Mouse (Mus musculus) CH12.LX (cell line): Measurements from ENCODE around the gene Il12rb1. TPM values are rescaled to one million over a fixed set of nuclear protein-coding genes. Genes with fewer than 3 reads are reported as not detected.
A peak's percentile ranks its signal among the peaks of the same experiment; 100 is the strongest.

Experiments used
- DNase-seq: peaks from one replicate; pipeline ENCODE4 v3.0.0-alpha.2; 2013; ENCODE audit errors: extremely low read depth
- H3K27ac ChIP-seq: 2 replicates; pipeline ENCODE4 v1.5.1; 2012; ENCODE audit warnings: low read depth, mild to moderate bottlenecking, control low read depth, moderate library complexity; ENCODE audit not compliant: insufficient read depth
- H3K27me3 ChIP-seq: replicated peaks from 2 replicates; pipeline ENCODE3; 2012; ENCODE audit warnings: inconsistent platforms
- H3K36me3 ChIP-seq, 2 experiments: replicated peaks in 1 of 2; 2 replicates each; pipeline versions ENCODE3 to v1.6.1; 2012; ENCODE audit warnings: inconsistent platforms in 1 of 2, low read length in 1 of 2, mild to moderate bottlenecking in 1 of 2, mixed read lengths in 1 of 2, moderate library complexity in 1 of 2; ENCODE audit not compliant: control insufficient read depth in 1 of 2, insufficient read depth in 1 of 2
- H3K4me1 ChIP-seq, 2 experiments: 2 replicates each; pipeline ENCODE4 v1.6.1; 2012; ENCODE audit warnings: inconsistent platforms in 1 of 2, moderate library complexity in 1 of 2; ENCODE audit not compliant: insufficient read depth in 2 of 2, control insufficient read depth in 1 of 2
- H3K4me2 ChIP-seq: 2 replicates; pipeline ENCODE4 v1.6.1; 2012; ENCODE audit warnings: low read depth, mild to moderate bottlenecking, control low read depth; ENCODE audit not compliant: poor library complexity, insufficient read depth, severe bottlenecking
- H3K4me3 ChIP-seq, 3 experiments: fragments of 150-350 bp in 1 of 3; sonication (generic) in 1 of 3; replicated peaks in 1 of 3; 2 replicates each; pipeline versions ENCODE3 to v1.5.1; 2011 to 2012; ENCODE audit warnings: low read depth in 2 of 3, low read length in 2 of 3, mild to moderate bottlenecking in 2 of 3, moderate library complexity in 2 of 3, control low read depth in 1 of 3, improper control_type of control experiment in 1 of 3, inconsistent platforms in 1 of 3, mixed read lengths in 1 of 3; ENCODE audit not compliant: poor library complexity in 1 of 3
- H3K79me2 ChIP-seq: replicated peaks from 2 replicates; pipeline ENCODE4 v1.6.1; 2012; ENCODE audit warnings: mild to moderate bottlenecking, moderate library complexity; ENCODE audit not compliant: control insufficient read depth, poor library complexity, insufficient read depth, severe bottlenecking; ENCODE audit errors: extremely low read depth
- H3K9ac ChIP-seq: 2 replicates; pipeline ENCODE4 v1.6.1; 2012; ENCODE audit warnings: low read depth, mild to moderate bottlenecking, control low read depth, moderate library complexity; ENCODE audit not compliant: insufficient read depth
- H3K9me3 ChIP-seq: replicated peaks from 2 replicates; pipeline ENCODE3; 2012; ENCODE audit warnings: low read length, inconsistent platforms, mixed read lengths
- RAD21 ChIP-seq: IDR thresholded peaks from 2 replicates; pipeline ENCODE4 v1.6.1; 2011; ENCODE audit warnings: low read depth, mild to moderate bottlenecking, low read length, improper control_type of control experiment, moderate library complexity
- SIN3A ChIP-seq: IDR thresholded peaks from 2 replicates; pipeline ENCODE4 v1.6.1; 2012; ENCODE audit warnings: low read length, improper control_type of control experiment, inconsistent platforms
- TCF12 ChIP-seq: IDR thresholded peaks from 2 replicates; pipeline ENCODE4 v1.6.1; 2014; ENCODE audit warnings: low read depth, mild to moderate bottlenecking, inconsistent platforms, low read length, improper control_type of control experiment
- USF2 ChIP-seq: conservative IDR thresholded peaks from 2 replicates; pipeline ENCODE4 v1.6.1; 2011; ENCODE audit warnings: low read depth, low read length, improper control_type of control experiment
- dilution Hi-C: fragments of 300-500 bp; cut with MboI; formaldehyde crosslinking; loops from 2 replicates; pipeline ENCODE4 v1.14.3; 2020; ENCODE audit warnings: low sequenced_read_pairs; ENCODE audit not compliant: extremely low pct_unique_long_range_greater_than_20kb, extremely low pct_ligation_motif_present
- in situ Hi-C: fragments of 300-500 bp; cut with MboI; formaldehyde crosslinking; loops from 3 replicates; pipeline ENCODE4 v1.14.3; 2019; ENCODE audit warnings: low sequenced_read_pairs, low pct_ligation_motif_present, low pct_unique_long_range_greater_than_20kb, mixed read lengths
- polyA plus RNA-seq: library from polyadenylated mRNA; unstranded; fragments of >175 nt; gene quantifications from 2 replicates; pipeline ENCODE4 v1.2.1, GENCODE M21; 2012; ENCODE audit warnings: low read depth; ENCODE audit not compliant: insufficient read length
- total RNA-seq, 2 experiments: library from RNA; depleted of rRNA; stranded (reverse); fragments of 300-350 nt in 1 of 2; fragments of >200 nt in 1 of 2; gene quantifications; 2 replicates each; pipeline ENCODE4 v1.2.3; 2012 to 2014

Il12rb1 gene
- total and polyA plus RNA-seq, 3 experiments: 4.5 to 23.2 (median 12.5) TPM

DNA sequence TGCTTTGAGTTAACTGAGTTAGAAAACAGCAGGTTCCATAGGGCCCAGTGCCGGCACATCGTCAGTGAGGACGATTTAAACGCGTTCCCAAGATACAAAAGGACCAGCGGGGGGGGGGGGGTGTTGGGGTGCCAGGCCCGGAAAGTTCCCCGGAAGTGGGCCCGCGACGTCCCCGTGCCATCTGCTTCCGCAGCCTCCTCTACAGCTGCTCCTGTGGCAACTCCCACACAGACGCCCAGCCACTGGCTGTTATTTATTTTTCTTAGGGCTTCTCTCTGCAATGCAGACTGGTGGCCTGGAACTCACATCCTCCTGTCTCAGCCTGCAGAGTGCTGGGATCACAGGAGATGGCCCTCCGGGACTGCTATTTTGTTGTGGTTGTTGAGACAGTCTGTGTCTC, 7.1 kb upstream of the Il12rb1 start:
- H3K27ac ChIP-seq: no peak overlapping the region

DNA sequence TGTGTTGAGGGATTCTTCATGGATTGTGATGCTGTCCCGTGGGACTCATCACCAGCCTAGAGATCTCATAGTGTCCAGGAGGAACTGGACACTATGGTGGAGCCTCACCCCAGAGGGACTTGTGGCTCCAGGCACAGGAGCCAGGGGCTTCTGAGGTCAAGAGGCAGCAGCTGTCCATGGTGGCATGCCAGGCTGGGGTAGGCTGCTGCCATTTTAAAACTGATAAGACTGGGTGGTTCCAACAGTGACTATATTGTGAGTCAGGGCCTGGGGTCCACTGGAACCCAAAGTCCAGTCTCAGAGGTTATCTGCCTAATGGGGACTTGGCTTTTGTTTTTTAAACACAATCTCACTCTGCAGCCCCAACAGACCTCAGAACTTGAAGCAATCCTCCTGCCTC, 6.4 kb upstream of the Il12rb1 start:
- Histone ChIP-seq H3K27me3 (peaks cover 6% of the 10 kb centered on the region), H3K4me1 (peaks cover 16 to 44% of the 10 kb centered on the region in 2 experiments), H3K27ac (no peak overlapping the region), H3K9me3 (no peaks in the 10 kb centered on the region), H3K79me2 (no peaks in the 10 kb centered on the region), H3K4me3 (no peak overlapping the region), H3K9ac (no peak overlapping the region), H3K36me3 (peaks cover 0 to 1% of the 10 kb centered on the region in 2 experiments), H3K4me2 (no peak overlapping the region)
- DNase-seq: no peak
- dilution Hi-C loops (no loop called here), in situ Hi-C loops (loop anchor here (5.0 kb wide), 1 partner anchor 35 kb away; no protein-coding TSS in a partner anchor)
- TF ChIP-seq RAD21: no peak

More for the DNA sequence above, 7.1 kb upstream of the Il12rb1 start:
- Histone ChIP-seq H3K4me2 (no peak overlapping the region), H3K4me3 (no peak overlapping the region), H3K27me3 (peaks cover 12% of the 10 kb centered on the region), H3K36me3 (peaks cover 0 to 1% of the 10 kb centered on the region in 2 experiments), H3K9me3 (no peaks in the 10 kb centered on the region), H3K79me2 (no peaks in the 10 kb centered on the region), H3K9ac (no peak overlapping the region), H3K4me1 (peaks cover 15 to 43% of the 10 kb centered on the region in 2 experiments)
- TF ChIP-seq USF2: no peak
- TF ChIP-seq SIN3A: no peak
- no peak for TF ChIP-seq TCF12
- no peak for DNase-seq
- dilution Hi-C loops: no loop called here
- in situ Hi-C loops: loop anchor here (5.0 kb wide), 1 partner anchor 34 kb away; no protein-coding TSS in a partner anchor

DNA sequence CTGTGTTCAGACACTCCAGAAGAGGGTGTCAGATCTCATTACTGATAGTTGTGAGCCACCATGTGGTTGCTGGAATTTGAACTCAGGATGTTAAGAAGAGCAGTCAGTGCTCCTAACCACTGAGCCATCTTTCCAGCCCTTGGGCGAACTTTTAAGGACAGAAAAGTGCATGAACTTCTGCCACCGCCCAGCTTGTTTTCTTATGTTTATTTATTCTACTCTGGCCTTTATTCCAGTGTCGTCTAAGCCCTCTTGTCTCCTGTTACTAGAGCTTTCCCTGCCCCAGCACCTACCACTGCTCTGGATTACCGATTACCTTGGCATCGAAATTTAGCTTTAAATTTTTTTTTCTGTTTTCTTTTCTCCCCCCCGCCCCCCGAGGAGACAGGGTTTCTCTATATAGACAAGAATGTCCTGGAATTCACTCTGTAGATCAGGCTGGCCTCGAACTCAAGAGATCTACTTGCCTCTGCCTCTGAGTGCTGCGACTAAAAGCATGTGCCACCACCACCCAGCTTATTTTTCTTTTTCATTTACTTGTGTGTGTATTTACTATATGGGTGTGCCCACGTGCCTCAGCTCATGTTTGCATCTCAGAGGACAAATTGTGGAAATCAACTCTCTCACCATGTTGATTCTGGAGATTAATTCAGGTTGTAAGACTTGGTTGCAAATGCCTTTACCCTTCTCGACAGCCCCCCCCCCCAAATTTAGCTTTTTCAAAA, 5.3 kb upstream of the Il12rb1 start:
- H3K79me2 ChIP-seq: no peaks in the 10 kb centered on the region
- TF ChIP-seq TCF12: no peak
- peaks cover 6% of the 10 kb centered on the region for H3K27me3 ChIP-seq
- in situ Hi-C loops: loop anchor here (5.0 kb wide), 1 partner anchor 36 kb away; no protein-coding TSS in a partner anchor
- no peak overlapping the region for H3K4me3 ChIP-seq
- peaks cover 0 to 1% of the 10 kb centered on the region in 2 experiments for H3K36me3 ChIP-seq
- peak overlapping the region; percentile 93; the same call in 1 of the 2 replicates for H3K4me2 ChIP-seq
- dilution Hi-C loops: no loop called here
- H3K27ac ChIP-seq: no peak overlapping the region
- peaks cover 20 to 50% of the 10 kb centered on the region in 2 experiments for H3K4me1 ChIP-seq
- no peak for DNase-seq
- H3K9me3 ChIP-seq: no peaks in the 10 kb centered on the region
- H3K9ac ChIP-seq: no peak overlapping the region
